Mouse (Mus musculus) intestine, embryonic 14.5 days (tissue): ENCODE results near the gene Mrtfb. TPM values are rescaled to one million over a fixed set of nuclear protein-coding genes. Genes with fewer than 3 reads are reported as not detected.

Experiments used
- ATAC-seq: fragments of 200-750 bp; cut with Nextera tagmentation; replicated peaks from 2 replicates; pipeline ENCODE4 v1.8.0; 2017; ENCODE audit warnings: low read depth, moderate number of reproducible peaks, moderate TSS enrichment, moderate library complexity; ENCODE audit not compliant: low FRiP score, low TSS enrichment
- DNase-seq: peaks from one replicate; pipeline ENCODE4 v3.0.0-alpha.2; 2018; ENCODE audit warnings: low spot score
- H3K27ac ChIP-seq: fragments of 300-500 bp; sonication (generic); 2 replicates; pipeline ENCODE4 v1.5.1; 2014; ENCODE audit warnings: low read depth, mild to moderate bottlenecking, control low read depth
- H3K27me3 ChIP-seq: fragments of 300-500 bp; sonication (generic); replicated peaks from 2 replicates; pipeline ENCODE4 v1.6.1; 2014; ENCODE audit warnings: low read length, control low read depth; ENCODE audit not compliant: control insufficient read depth, insufficient read depth
- H3K36me3 ChIP-seq: fragments of 300-500 bp; sonication (generic); 2 replicates; pipeline ENCODE4 v1.6.1; 2014; ENCODE audit warnings: low read length, control low read depth; ENCODE audit not compliant: control insufficient read depth, insufficient read depth
- H3K4me1 ChIP-seq: fragments of 300-500 bp; sonication (generic); replicated peaks from 2 replicates; pipeline ENCODE4 v1.6.1; 2014; ENCODE audit warnings: low read length, control low read depth, mixed read lengths; ENCODE audit not compliant: control insufficient read depth, insufficient read depth
- H3K4me2 ChIP-seq: fragments of 300-500 bp; sonication (generic); 2 replicates; pipeline ENCODE4 v1.6.1; 2014; ENCODE audit warnings: low read length
- H3K4me3 ChIP-seq: fragments of 300-500 bp; sonication (generic); 2 replicates; pipeline ENCODE4 v1.5.1; 2014; ENCODE audit warnings: low read depth, low read length, control low read depth, mixed read lengths
- H3K9ac ChIP-seq: fragments of 300-500 bp; sonication (generic); 2 replicates; pipeline ENCODE4 v1.6.1; 2014; ENCODE audit warnings: mild to moderate bottlenecking, low read length
- H3K9me3 ChIP-seq: fragments of 300-500 bp; sonication (generic); 2 replicates; pipeline ENCODE4 v1.6.1; 2016; ENCODE audit warnings: low read length, control low read depth; ENCODE audit not compliant: control insufficient read depth
- WGBS: fragments of 180-500 bp; shearing (Covaris S2); extraction: QIAGEN DNeasy Blood & Tissue Kit; methylation state at CpG from one replicate; pipeline ENCODE4 v1.1.7; 2014; 5-methylcytosine and 5-hydroxymethylcytosine counted together
- polyA plus RNA-seq: library from polyadenylated mRNA; unstranded; fragments of >200 nt; fragmentation: Nextera tagmentation; extraction: Ambion mirVana; gene quantifications from 2 replicates; pipeline ENCODE4 v1.2.1, GENCODE M21; 2014

Gene Mrtfb
- polyA plus RNA-seq, 1 experiment from 2014 or later: 33.0 TPM

DNA sequence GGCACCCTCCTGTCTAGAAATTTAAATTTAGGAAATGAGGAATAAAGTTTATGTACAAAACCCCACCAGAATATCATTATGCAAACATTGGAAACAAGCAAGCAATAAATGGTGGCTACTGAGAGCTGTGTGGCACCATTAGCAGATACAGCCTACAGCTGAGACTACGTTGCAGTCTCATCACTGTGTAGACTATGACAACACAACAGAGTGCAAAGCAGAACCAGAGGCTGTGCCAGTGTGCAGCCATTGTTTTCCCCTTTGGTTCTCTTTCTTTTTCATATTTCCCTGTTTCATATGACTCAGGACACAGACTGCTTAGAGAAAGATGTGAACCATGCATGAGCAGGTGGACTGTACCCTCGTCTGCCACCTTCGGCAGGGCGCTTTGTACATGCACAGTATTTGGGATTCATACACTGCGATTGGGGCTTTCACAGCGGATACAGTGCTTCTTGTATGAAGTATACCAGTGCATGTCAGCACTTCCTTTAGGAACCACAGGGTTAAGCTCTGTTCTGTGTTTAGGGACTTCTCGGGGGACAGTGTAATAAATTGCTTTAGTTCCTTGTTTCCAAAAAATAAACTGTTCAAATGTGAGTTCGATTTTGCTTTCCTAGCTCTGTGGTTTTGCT lies 116.7 kb downstream of the Mrtfb start:
- H3K9ac ChIP-seq: no peak overlapping the region
- H3K4me1 ChIP-seq: peaks cover 11% of the 10 kb centered on the region
- WGBS: 78% methylated on average over 8 of the region's 8 CpGs
- no peak for DNase-seq
- no peaks in the 10 kb centered on the region for H3K9me3 ChIP-seq
- H3K4me2 ChIP-seq: no peak overlapping the region
- peaks cover 3% of the 10 kb centered on the region; the same call in 1 of the 2 replicates for H3K36me3 ChIP-seq
- no peaks in the 10 kb centered on the region for H3K27me3 ChIP-seq
- no peak overlapping the region for H3K4me3 ChIP-seq
- ATAC-seq: no peak
- no peak overlapping the region for H3K27ac ChIP-seq

DNA sequence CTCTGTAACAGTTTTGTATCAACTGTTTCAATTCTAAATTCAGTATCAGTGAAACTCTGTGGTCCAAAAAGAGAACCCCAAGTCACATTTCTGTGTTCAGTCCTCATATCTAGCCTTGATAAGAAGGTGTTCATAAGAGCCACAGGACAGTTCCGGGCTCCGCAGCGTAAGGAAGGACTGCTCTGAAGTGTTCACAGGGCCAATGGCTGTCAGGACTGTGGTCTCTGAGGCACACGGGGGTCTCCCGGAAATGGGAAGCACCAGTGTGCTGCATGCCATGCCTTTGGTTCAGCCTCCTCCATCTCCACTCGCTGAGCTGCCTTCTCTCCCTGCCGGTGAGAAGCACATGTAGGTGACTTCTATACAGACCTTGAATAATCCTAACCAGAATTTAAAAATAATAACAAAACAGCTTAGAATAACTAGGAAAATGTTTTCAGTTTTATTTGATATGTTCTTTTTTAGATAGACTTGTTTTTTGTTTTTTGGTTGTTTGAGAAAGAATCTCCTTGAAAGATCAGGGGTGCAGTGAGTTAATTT lies 120.7 kb downstream of the Mrtfb start:
- Histone ChIP-seq H3K4me3 (no peak overlapping the region), H3K9me3 (no peaks in the 10 kb centered on the region), H3K27ac (no peak overlapping the region), H3K36me3 (peaks cover 7% of the 10 kb centered on the region; the same call in 1 of the 2 replicates), H3K4me1 (peaks cover under 1% of the 10 kb centered on the region), H3K4me2 (no peak overlapping the region), H3K9ac (no peak overlapping the region), H3K27me3 (no peaks in the 10 kb centered on the region)
- ATAC-seq (no peak), DNase-seq (no peak)
- 80% methylated on average over 7 of the region's 7 CpGs for WGBS

DNA sequence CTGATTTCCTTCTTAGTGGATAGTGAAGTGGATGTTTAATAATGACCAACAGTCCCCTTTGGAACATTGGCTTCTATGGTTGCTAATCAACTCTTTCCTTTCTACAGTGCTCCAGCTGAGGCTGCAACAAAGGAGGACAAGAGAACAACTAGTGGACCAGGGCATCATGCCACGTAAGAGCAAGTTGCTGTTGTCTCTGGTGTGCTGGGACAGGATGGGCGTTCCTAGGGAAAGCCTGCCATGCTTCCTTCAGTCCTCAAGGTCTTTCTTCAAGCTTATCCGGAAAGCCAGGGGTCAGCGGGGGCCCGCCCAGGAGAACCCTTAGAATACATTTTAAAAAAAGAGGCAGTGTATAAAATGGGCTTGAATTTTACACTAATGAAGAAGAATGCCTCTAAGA lies 121.9 kb downstream of the Mrtfb start:
- H3K9me3 ChIP-seq: no peaks in the 10 kb centered on the region
- no peak for DNase-seq
- H3K9ac ChIP-seq: no peak overlapping the region
- H3K4me3 ChIP-seq: no peak overlapping the region
- ATAC-seq: no peak
- 0 out of 2 replicates have a peak, but pooled peaks cover 12% of the 10 kb centered on the region for H3K36me3 ChIP-seq
- no peak overlapping the region for H3K4me2 ChIP-seq
- no peak overlapping the region for H3K27ac ChIP-seq
- WGBS: 92% methylated on average over 5 of the region's 5 CpGs
- H3K27me3 ChIP-seq: no peaks in the 10 kb centered on the region
- H3K4me1 ChIP-seq: no peaks in the 10 kb centered on the region

DNA sequence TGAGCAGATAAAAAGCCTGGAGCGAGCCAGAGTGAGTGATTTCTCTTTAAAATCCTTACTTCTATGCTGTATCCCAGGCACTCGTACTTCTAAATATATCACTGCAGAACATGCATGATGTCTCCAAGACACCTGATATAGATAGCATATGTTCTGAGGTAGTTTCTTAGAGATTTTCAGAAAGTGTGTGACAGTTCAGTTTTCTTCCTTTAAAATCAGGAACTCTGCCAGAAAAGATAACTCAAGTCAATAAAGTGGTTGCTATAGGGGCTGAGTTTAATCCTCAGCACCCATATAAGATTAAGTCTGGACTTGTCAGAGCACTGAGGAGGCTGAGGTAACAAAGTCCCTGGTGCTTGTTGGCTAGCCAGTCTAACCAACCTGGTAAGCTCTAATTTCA lies 123.6 kb downstream of the Mrtfb start:
- H3K9ac ChIP-seq: no peak overlapping the region
- H3K4me3 ChIP-seq: no peak overlapping the region

DNA sequence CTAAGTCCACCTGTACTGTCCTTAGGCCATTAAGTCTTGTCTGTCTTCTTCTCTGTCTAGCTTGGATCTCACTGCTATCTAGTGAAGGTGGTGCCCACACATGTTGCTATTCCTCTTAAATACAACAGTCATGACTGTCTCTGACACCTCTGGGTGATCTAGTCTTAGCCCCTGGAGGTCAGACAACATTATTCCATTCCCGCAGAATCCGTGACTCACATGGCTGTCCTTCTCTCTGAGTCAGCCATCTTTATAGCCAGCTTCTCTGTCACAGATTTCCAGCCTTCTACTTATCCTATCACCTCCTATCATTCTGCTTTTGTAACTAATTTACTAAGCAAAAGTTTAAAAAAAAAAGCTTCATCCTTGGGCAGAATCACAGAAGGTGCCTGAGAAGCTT lies 125.5 kb downstream of the Mrtfb start:
- Histone ChIP-seq H3K9ac (no peak overlapping the region), H3K4me3 (no peak overlapping the region), H3K4me2 (no peak overlapping the region), H3K4me1 (no peaks in the 10 kb centered on the region), H3K36me3 (peaks cover 36% of the 10 kb centered on the region), H3K27ac (no peak overlapping the region), H3K27me3 (no peaks in the 10 kb centered on the region), H3K9me3 (no peaks in the 10 kb centered on the region)
- WGBS: 86% methylated on average over 2 of the region's 2 CpGs
- ATAC-seq: no peak
- no peak for DNase-seq

More for the DNA sequence above, 123.6 kb downstream of the Mrtfb start:
- ATAC-seq (no peak), DNase-seq (no peak)
- Histone ChIP-seq H3K27me3 (no peaks in the 10 kb centered on the region), H3K27ac (no peak overlapping the region), H3K36me3 (peaks cover 17% of the 10 kb centered on the region), H3K4me2 (no peak overlapping the region), H3K4me1 (no peaks in the 10 kb centered on the region), H3K9me3 (no peaks in the 10 kb centered on the region)
- WGBS: 87% methylated on average over 2 of the region's 2 CpGs

DNA sequence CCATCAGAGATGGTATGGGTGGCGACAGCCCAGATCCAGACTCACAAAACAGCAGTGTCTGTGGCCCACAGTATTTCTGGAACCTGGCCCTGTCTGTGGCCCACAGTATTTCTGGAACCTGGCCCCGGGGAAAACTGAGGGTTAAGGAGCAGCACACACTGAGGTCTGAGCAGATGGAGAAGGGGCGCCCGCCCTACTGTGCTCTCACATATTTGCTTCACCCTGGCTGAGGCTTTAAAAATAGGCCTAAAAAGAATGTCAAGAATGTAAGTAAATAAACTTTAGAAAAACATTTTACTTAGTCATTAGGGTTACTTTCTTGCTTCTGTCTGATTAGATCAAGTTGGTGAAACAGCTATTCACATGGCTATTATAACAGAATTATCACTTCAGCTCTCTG lies 131.0 kb downstream of the Mrtfb start:
- Histone ChIP-seq H3K27ac (no peak overlapping the region), H3K36me3 (peaks cover 48% of the 10 kb centered on the region), H3K27me3 (no peaks in the 10 kb centered on the region), H3K4me2 (no peak overlapping the region), H3K9me3 (no peaks in the 10 kb centered on the region), H3K4me1 (no peaks in the 10 kb centered on the region), H3K4me3 (no peak overlapping the region), H3K9ac (no peak overlapping the region)
- DNase-seq (no peak), ATAC-seq (no peak)
- WGBS: 82% methylated on average over 4 of the region's 4 CpGs

DNA sequence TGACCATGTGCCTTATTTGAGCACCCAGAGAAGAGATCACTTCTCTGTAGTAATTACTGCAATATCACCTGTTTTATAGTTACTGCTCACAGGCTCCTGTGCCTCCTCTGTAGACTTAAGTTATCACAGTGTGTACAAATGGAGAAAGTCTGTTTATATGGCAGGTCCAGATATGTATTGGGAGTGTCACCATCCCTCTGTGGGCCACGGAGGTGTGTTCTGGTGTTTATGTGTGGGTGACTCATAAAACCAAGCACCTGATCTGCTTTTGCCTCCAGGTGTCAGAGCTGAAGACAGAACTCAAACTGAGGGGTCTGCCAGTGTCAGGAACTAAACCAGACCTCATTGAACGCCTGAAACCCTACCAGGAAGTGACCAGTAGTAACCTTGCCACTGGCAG lies 144.1 kb downstream of the Mrtfb start:
- ATAC-seq: no peak
- H3K27ac ChIP-seq: no peak overlapping the region
- WGBS: 50% methylated on average over 2 of the region's 2 CpGs
- peaks cover 89% of the 10 kb centered on the region for H3K36me3 ChIP-seq
- H3K27me3 ChIP-seq: no peaks in the 10 kb centered on the region
- no peaks in the 10 kb centered on the region for H3K9me3 ChIP-seq
- H3K4me2 ChIP-seq: no peak overlapping the region
- H3K9ac ChIP-seq: no peak overlapping the region
- no peak overlapping the region for H3K4me3 ChIP-seq
- H3K4me1 ChIP-seq: no peaks in the 10 kb centered on the region
- no peak for DNase-seq

DNA sequence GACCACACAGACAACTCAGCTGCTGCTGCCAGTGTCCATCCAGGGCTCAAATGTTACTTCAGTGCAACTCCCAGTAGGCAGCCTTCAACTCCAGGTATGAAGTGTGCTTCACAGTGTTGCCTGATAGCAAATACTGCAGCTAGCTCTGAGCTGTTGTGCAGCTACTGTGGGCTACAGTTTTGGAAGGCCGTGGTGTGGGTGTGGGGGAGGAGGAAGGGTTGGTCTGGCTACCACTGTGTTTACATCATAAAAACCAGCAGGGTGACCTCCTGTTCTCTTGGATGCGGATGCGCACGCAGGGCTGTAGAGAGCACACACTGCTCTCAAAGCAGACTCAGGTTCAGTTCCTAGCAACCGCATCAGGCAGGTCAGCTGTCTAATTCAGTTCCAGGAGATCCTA lies 145.3 kb downstream of the Mrtfb start:
- Histone ChIP-seq H3K4me1 (no peaks in the 10 kb centered on the region), H3K36me3 (peaks cover 86% of the 10 kb centered on the region), H3K27ac (no peak overlapping the region), H3K9me3 (no peaks in the 10 kb centered on the region), H3K27me3 (no peaks in the 10 kb centered on the region), H3K4me3 (no peak overlapping the region), H3K9ac (no peak overlapping the region), H3K4me2 (no peak overlapping the region)
- WGBS: 56% methylated on average over 5 of the region's 5 CpGs
- DNase-seq: no peak
- no peak for ATAC-seq

DNA sequence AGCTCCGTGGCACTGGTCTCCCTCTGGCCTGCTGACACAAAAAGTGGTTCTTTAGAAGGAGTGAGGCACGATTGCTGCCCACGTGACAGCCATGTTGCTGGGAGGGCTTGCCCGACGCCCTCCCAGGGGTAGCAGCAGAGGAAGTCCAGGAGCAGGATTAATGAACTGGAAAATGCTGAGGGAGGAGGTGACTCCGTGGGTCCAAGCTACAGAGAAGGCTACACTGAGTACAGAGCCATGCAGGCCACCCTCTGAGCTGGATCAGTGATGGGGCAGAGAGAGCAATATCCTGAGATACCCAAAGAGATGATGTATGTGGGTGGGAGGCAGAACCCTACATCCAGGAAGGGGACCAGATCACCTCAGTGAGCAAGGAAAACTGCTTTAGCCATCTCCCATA lies 148.4 kb downstream of the Mrtfb start:
- 82% methylated on average over 6 of the region's 6 CpGs for whole genome bisulfite sequencing
- DNase-seq: no peak

More for the DNA sequence above, 148.4 kb downstream of the Mrtfb start:
- no peaks in the 10 kb centered on the region for H3K9me3 ChIP-seq
- no peak overlapping the region for H3K4me2 ChIP-seq
- no peak overlapping the region for H3K9ac ChIP-seq
- peaks cover 81% of the 10 kb centered on the region for H3K36me3 ChIP-seq
- H3K27me3 ChIP-seq: no peaks in the 10 kb centered on the region
- H3K4me1 ChIP-seq: no peaks in the 10 kb centered on the region
- H3K27ac ChIP-seq: no peak overlapping the region
- H3K4me3 ChIP-seq: no peak overlapping the region
- no peak for ATAC-seq
